Mouse (Mus musculus) heart, postnatal 4 days (tissue): Measurements from ENCODE around the gene Ahcy. TPM values are rescaled to one million over a fixed set of nuclear protein-coding genes. Genes with fewer than 3 reads are reported as not detected.
"Not testable (repeated sequence)": the region's sequence is repeated elsewhere in the genome, so short reads cannot be mapped to it uniquely, and the experiment has no call there.

Source experiments
- DNase-seq: peaks from one replicate; pipeline ENCODE4 v3.0.0; 2021
- total RNA-seq, 2 experiments: library from RNA; stranded (reverse); gene quantifications; 2 replicates each; pipeline ENCODE4 v1.2.3; 2021

Gene Ahcy
- total RNA-seq, 2 experiments from 2014 or later = 19.7 to 22.6 TPM

- no peak for DNase-seq
Observed at GRCm38 (mm10) chr2:155074766-155075330, 551 bp upstream of the Ahcy start.

GRCm38 (mm10) chr2:155073347-155073746 is 950 bp downstream of the Ahcy start:
- DNase-seq = no peak

- DNase-seq = no peak
Observed at GRCm38 (mm10) chr2:155072353-155073145, 1.7 kb downstream of the Ahcy start.

- no peak for DNase-seq
Observed at GRCm38 (mm10) chr2:155071027-155071426, 3.3 kb downstream of the Ahcy start.

GRCm38 (mm10) chr2:155057361-155057760 is 16.9 kb downstream of the Ahcy start:
- no peak for DNase-seq

GRCm38 (mm10) chr2:155056076-155056578 is 18.2 kb downstream of the Ahcy start:
- no peak for DNase-seq

- DNase-seq = no peak
Observed at GRCm38 (mm10) chr2:155054672-155055071, 19.6 kb downstream of the Ahcy start.

- DNase-seq = not testable (repeated sequence)
Observed at GRCm38 (mm10) chr2:155053512-155053911, 20.8 kb downstream of the Ahcy start.

- DNase-seq = no peak
Observed at GRCm38 (mm10) chr2:155052681-155053080, 21.6 kb downstream of the Ahcy start.

DNA sequence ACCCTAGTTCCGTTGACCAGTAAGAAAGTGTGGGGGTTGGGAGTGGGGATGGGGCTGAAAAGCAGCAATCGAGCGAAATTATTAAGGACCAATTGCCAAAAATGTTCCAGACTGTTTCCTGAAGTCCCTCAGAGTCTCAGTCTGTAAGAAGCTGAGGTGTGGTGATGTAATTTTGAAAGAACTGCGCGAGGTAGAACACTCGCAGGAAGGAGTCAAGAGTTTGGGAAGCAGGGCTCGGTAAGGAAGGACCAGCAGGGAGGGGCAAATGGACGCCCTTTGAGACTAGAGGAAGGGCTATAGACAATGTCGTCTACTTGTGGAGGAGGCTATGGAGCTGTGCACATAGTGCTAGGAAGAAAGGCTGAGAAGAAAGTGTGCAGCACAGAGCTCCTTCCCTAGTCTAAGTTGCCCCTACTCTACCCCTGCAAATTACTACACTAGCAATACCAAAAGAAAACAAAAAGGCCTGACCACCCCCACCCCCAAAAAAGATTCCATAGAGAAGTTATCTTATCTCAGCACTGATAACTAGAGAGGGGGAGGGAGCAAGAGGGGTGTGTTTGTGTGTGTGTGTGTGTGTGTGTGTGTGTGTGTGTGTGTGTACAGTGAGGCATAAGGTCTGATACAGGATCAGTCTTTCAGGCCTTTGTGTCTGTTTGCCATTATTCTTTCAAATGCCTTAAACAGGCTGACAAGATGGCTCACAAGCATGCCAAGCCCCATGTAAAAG is 22.5 kb downstream of the Ahcy start:
- DNase-seq = no peak

DNA sequence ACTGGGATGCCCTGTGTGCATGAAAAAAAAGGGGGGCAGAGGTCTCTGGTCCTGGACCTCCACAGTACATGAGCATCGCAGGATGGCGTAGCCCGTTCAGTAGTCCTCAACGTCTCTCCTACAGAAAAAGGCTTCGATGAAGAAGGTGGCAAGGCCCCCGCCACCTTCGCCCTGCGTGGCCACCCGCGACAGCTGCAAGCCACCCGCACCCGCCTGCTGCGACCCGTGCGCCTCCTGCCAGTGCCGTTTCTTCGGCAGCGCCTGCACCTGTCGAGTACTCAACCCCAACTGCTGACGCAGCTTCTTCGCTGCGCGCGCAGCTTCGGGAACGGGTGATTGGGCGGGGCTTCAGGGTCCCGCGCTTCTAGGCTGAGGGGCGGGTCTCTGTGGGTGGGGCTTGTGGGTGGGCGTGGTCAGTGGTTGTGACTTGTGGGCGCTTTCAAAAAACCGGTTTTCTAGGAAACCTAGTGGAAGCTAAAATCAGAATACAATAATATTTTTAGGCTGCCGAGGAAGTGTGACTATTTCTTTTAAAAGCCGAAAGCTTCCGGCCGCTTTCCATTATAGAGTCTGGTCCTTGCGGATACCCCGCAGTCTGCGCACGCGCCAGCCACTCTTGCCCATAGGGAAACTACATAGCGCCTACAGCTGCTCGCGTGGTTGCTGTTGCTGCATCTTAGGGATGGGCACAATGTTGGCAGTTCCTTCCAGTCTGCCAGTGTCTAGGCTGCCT is 23.6 kb downstream of the Ahcy start:
- peak; percentile 96 for DNase-seq

GRCm38 (mm10) chr2:155050108-155050503 is 24.2 kb downstream of the Ahcy start:
- DNase-seq = peak; percentile 23

DNA sequence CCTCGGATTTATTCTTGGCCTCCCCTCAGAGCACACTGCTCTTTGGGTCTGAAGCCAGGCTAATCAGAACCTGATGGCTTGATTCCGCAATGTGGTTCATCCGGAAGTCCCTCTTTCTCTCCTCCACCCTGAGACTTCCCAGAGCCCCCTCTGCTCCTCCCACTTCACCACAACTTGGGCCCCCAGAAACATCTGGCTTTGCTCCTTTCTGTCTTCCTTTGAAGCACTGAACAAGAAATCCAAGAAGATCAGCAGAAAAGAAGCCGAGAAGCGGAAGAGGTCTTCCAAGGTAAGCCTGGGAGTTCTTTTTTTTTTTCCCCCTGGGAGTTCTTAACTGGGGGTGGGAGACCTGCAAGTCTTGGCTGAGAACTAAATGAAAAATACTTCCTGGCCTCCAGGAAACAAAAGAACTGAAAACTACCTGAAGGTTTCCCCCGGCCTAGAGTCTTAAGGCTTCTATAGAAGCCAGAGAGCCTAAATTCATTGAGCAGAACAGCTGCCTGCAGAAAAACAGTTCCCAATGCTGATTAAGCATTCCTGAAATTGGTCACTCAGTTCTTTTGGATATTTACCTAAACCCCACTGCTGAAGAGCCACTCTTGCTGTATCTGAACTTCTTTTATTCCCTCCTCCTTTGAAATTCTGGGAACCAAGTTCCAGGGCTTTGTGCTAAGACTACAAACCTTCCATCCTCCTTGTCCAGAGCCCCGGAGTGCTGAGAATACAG is 26.7 kb downstream of the Ahcy start:
- DNase-seq = no peak

GRCm38 (mm10) chr2:155046803-155047202 is 27.5 kb downstream of the Ahcy start:
- DNase-seq = no peak

DNA sequence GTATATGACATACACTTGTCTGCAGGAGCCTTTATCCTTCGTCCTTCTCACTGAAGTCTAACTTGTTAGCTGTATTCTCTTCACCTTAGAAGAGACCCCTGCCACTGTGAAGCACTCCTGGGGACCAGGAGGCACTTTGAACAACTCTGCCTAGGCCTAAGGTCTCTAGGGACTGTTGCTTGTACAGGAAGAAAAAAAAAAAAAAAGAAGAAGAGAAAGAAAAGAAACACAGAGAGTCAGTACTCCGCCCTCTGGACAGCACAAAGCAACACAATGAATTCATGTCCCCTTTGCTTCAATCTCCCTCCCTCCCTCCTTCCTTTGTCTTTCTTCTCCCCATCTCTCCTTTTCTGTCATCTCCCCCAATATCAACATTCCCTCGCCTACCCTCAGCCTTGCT is 29.2 kb downstream of the Ahcy start:
- DNase-seq = no peak

- no peak for DNase-seq
Observed at GRCm38 (mm10) chr2:155044542-155044941, 29.8 kb downstream of the Ahcy start.

DNA sequence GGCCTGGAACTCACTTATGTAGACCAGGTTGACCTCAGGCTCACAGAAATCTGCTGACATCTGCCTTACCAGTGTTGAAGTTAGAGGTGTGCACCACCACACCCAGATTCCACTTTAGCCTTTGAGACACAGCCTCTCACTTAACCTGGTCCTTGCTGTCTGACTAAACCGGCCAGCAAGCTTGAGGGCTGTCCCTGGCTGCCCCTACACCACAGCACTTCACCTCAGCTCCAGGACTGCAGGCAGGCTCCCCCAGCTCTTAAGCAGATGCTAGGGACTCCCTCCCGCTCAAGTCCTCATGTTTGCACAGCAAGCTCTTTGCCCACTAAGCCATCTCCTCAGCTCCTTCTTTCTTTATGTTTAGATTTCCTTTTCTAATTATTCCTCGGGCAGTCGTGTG is 34.3 kb downstream of the Ahcy start:
- DNase-seq = no peak

- DNase-seq = no peak
Observed at GRCm38 (mm10) chr2:155032938-155033710, 41.2 kb downstream of the Ahcy start.

- no peak for DNase-seq
Observed at GRCm38 (mm10) chr2:155030831-155031230, 43.5 kb downstream of the Ahcy start.

DNA sequence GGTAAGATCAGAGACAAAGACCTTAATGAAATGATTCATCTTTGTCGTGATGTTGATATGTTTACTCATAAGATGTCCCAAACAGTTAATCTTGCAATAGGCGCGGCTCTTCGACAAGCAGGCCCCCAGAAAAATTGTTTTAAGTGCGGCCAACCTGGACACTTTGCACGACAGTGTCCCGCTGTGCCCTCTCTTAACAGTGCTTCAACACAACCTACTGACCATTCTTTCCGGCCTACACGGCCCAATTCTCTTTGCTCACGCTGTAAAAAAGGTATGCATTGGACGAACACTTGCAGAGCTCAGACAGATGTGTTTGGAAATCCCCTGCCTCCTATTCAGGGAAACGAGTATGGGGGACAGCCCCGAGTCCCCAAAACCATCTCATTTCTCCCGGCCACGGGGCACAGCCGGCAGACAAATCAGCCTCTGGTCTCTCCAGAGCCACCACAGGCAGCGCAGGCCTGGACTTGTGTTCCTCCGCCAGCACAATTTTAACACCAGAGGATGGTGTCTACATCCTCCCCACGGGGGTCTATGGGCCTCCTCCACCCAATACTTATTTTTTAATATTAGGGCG is 54.0 kb downstream of the Ahcy start:
- not testable (repeated sequence) for DNase-seq

DNA sequence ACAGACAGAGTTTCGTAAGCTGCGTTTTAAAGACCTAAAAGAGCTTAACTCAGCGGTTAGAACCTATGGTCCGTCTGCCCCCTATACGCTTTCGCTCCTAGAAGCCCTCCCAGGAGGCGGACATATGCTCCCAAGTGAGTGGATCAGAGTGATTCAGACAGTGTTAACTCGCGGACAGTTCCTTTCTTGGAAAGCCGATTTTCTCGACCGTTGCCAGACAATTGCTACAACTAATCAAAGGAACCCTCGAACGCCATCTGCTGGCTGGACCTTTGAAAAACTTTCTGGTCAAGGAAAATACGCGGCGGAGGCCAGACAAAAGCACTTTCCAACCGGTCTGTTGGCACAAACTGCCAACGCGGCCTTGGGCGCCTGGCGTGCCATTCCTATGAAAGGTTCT is 54.6 kb downstream of the Ahcy start:
- peak; percentile 94 for DNase-seq
